Mouse (Mus musculus) mouse trophoblast stem cell (cell line): ENCODE measurements around the gene Tmem170.
"Not testable (repeated sequence)": the region's sequence is repeated elsewhere in the genome, so short reads cannot be mapped to it uniquely, and the experiment has no call there.

Experiments
- in situ Hi-C, 2 experiments: fragments of 300-500 bp; cut with MseI, MboI; formaldehyde crosslinking; loops; 2 replicates in 1 of 2; 3 replicates in 1 of 2; pipeline ENCODE4 v1.15.1; 2025

The Tmem170 gene

DNA sequence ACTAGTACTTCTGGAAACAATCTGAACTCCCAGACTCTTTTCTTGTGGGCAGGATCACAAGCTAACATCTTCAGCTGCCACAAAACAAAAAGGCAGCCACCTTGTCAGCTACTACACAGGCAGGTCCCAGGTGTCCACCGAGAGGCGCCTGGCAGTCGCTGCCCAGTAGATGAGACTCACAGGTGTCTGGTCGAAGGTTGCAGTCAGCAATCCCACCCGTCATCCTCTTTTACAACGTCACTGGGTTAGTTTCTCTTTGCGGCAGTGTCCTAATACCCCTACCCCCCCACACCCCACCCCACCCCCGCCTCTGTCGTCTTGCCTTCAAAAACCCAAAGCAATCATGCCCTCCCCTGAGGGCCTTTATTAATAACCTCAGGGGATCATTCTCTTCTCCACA is 792 bp downstream of the Tmem170 start:
- in situ Hi-C loops: no loop called here

DNA sequence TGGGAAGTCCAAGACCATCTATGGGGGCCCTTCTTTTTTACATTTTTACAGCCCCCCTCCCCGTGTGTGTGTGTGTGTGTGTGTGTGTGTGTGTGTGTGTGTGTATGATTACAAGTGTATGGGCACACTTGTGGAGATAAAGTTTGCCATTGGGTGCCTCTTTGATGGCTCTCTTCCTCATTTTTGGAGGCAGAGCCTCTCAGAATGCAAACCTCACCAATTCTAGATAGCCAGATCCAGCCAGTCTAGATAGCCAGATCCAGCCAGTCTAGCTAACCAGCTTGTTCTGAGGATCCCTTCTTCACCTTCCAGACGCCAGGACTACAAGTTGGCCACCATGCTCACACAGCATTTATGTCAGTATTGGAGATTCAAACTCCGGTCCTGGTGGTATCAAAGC is 5.3 kb downstream of the Tmem170 start:
- in situ Hi-C loops: no loop called here

DNA sequence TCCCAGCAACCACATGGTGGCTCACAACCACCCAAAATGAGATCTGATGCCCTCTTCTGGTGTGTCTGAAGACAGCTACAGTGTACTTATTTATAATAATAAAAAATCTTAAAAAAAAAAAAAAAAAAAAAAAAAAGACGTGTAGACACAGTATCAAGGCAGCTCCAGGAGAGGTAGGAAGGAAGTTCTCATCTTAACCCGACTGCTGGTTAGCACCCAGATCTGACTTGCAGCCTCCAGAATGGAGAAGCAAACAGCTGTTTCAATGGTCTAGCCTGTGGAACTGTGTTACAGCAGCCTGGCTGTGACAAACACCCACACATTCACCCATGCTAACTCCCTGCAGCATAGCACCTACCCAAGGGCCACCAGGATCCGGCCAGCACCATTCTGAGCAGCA is 6.2 kb downstream of the Tmem170 start:
- in situ Hi-C loops: no loop called here

DNA sequence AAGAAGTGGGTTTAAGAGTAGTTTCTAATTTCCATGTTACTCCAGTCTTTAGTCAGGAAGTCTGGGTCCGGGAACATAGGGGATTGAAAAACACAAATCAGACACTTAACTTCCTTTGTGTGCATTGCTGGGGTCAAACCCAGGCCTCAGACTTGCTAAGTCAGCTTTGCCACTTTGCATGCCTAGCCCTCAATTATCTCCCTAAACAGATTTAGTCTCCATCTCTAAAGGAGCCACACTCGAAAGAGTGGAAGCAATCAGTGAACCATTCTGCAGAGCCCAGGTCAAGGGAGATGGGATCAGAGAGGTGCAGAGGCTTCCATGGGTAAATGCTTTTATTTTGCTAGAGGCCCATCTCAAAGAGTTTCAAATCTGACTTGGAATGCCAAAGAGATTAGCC is 7.9 kb downstream of the Tmem170 start:
- in situ Hi-C loops: no loop called here

DNA sequence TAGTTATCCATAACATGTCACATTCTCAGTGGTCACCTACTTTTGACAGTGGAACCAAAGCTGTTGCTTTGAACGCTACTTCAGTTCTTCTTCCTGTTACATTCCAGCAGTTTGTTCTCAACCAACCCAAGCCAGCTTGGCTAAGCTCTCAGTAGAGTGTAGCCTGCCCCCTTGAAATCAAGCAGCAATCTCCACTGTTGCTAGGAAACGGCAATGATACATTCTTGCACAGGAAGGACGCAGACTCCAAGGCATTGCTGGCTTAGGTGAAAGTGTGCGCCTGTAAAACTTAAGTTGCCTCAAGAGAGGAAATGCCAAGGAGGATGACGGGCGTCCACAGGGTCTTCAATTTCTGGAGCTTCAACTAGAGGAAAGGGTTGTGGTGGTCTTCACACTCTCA is 10.7 kb downstream of the Tmem170 start:
- in situ Hi-C loops: no loop called here

DNA sequence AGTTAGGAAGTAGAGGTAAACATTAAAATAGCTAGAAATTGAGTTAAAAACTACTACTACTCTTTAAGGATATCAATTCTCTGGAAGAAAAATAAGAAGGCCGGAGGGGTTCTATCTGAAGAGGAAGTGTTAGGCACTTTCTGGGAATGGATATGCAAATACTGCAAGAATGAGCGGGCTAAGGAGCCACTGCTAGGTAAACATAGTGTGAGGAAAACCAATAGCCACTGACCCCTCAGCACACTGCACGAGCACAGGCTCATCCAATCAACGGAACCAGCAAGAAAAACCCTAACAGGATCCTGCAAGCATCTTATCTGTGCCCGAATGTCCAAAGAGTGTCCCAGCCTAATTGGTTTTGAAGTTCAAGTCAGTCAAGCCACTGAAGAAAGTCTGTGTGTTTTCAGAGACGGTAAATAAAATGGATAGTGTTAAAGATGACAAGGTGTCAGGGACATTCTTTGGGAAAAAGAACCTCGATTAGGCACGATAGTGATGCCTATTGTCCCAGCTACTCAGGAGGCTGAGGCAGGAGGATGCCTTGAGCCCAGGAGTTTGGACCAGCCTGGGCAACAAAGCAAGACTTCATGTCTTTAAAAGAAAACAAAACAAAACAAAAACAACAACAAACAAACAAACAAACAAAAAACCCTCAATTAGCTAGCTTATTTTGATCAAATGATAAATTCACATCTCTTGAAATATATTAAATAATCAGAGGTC is 11.3 kb downstream of the Tmem170 start:
- in situ Hi-C loops: no loop called here

DNA sequence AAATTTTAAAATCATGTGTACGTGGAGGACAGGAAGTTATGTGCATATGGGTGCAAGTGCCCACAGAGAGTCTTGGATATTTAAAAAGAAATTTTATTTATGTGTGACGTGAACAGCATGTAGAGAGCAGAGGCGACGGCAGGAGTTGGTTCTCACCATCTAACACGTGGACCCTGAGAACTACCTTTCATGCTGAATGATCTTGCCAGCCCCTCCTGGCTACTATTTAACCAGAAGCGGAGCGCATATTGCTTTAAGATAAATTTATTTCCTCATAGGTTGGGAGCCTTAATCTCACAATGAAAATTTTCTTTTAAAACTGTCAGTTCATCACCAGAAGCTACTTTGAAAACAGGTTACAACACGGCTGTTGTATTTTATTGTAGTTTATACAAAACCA is 11.9 kb downstream of the Tmem170 start:
- in situ Hi-C loops: no loop called here

DNA sequence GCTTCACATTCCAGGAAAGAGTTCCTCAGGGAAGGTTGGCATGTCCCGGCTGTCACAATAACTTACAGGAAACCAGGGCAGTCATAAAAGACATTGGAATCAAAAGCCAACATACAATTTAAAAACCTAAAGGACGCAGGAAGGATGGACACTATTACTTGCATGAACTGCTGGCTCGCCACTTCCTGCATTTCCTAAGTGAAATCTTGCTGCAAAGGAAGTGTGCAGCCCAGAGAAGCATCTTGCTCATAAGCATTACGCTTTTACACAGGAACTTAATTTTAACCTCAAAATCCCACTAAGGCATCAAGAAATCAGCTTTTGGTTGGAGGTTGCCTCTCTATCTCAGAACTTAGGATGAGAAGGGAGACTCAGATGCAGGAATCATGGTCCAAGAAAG is 13.3 kb downstream of the Tmem170 start:
- in situ Hi-C loops: no loop called here

DNA sequence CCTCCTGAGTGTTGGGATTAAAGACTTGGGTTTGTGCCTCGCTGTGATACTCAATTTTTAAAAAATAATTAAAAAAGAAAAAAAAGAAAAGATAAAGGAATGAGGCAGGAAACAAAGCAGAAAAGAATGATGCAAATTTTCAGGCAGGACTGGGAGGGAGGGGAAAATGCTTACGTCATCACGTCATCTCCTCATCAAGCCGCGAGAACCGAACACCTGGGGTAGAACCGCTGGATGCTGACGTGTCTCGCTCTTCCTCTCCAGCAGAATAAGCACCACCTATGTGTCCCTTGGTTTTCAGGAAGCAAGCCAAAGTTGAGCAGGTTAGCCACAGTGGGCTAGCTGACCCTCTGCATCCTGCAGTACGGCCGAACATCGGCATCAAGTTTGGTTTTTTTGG is 20.6 kb downstream of the Tmem170 start:
- in situ Hi-C loops: no loop called here

DNA sequence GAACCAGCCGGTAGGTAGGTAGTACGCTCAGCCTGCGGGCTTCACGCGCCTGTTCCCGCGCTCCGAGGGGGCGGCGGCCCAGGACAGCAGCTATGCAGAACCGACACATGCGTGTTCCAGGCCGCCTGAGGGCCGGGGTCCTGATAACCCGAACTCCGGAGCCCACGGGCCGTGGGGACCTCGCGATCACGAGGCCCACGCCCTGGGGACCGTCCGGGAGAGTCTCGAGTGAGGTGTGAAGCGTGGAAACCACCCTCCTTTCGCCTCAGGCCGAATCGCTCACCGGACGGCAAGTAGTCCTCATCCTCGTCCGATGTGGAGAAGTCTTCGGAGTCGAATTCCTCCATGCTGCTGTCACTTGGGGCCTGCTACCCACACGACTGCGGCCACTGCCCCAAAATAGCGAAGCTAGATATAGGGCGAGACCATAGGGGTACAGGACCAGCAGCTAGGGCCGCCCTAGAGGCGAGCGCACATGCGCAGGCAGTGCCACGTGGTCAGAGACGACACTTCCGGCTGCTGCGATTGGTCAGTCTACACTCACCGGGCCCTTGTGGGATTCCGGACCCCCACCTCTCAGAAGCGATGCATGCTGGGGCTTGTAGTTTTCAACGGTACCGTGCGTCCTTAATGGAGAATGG is 22.6 kb downstream of the Tmem170 start, which contains the start of gene Cfdp1:
Gene Cfdp1, minus strand, starts transcription at position 431 of the 641 bp plus-strand sequence.
- in situ Hi-C loops: no loop called here

DNA sequence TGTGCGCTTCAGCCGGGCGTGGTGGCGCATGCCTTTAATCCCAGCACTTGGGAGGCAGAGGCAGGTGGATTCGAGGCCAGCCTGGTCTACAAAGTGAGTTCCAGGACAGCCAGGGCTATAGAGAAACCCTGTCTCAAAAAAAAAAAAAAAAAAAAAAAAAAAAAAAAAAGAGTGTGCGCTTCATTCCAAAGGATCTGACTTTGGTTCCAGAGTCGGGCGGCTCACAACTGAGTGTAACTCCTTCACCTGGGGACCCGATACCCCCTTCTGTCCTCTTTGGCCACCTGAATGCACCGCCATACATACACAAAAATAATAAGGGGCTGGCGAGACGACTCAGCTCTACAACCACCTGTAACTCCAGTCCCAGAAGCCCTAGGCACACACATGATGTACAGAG is 23.3 kb downstream of the Tmem170 start:
- in situ Hi-C loops: not testable (repeated sequence)

DNA sequence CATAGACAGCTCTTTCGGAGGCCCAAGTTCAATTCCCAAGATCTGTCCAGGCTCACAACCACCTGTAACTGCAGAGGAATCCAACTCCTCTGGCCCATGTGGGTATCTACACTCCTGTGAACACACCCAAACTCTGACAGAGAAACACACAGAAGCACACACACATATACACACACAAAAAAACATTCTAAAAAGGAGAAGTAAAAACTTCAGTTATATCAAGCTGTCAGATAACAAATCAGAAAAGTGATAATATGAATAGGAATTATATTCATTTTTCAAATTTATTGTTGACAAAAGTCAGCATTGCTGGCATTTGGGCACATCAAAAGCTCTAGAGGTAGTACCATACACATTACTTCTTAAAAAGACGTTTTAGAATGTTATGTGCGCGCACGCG is 29.8 kb downstream of the Tmem170 start:
- in situ Hi-C loops: no loop called here

DNA sequence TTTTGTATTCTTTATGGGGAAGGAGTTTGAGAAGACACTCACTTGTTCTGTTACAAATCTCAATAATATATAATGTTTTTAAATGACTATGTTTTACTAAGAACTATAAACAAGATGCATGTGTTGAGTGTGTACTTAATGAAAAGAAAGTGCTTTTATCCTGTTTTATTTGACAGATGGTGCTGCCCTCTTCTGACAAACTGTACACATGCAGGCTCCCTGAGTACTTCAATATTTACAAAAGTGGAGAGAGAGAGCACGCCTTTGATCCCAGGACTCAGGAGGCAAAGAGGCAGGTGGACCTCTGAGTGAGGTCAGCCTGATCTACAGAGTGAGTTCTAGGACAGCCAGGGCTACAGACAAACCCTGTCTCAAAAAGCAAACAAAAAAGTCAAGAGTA is 41.0 kb downstream of the Tmem170 start:
- in situ Hi-C loops: no loop called here

DNA sequence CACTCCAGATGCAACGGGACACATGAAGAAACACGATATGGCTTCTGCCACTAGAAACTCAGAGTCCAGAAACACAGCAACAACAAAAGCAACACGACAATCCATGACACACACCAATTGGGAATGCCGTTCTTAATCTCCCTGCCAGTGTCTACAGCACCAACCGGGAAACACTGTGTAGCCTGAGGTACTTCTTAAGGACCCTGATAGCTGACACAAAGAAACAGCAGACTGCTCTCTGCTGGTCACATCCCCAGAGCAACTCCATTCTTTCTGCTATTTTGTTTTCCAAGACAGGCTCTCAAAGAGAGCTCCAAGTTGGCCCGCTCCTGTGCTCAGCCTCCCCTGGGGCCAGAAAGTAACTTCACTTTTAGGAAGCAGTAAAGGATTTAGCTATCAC is 42.5 kb downstream of the Tmem170 start:
- in situ Hi-C loops: no loop called here

DNA sequence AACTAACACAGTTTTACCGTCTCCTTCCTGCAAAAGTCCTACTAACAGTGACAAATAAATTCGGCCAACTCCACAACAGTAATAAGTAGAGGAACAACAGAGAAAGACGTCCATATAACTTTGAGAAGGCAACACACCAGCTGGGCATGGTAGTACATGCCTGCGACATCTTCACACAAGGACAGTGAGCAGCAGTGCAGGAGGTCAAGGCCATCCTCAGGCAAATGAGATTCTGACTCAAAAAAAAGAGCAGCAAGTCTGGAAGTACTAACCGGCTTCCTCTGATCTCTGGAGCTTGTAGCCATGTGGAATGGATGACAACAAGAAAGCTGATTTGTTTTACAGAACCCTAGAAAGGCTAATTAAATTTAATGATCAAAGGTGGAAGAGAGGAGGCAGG is 43.6 kb downstream of the Tmem170 start:
- in situ Hi-C loops: no loop called here

DNA sequence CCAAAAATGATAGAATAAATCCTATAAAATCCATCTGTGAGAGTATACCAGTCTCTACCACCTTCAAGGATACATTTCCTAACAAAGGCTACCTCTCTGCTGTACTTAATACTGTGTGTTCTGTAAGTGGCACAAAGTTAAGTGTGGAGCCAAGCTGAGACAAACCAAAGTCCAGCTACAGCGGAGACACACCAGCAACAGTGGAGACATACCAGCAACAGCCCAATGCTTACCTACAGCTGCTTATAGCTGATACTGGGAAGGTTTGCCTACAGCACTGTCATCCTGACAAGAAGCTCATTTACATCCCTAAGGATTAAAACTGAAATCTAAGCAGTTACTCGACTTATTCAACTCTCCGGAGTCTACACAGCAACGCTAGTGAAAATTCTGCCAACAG is 44.6 kb downstream of the Tmem170 start:
- in situ Hi-C loops: no loop called here

DNA sequence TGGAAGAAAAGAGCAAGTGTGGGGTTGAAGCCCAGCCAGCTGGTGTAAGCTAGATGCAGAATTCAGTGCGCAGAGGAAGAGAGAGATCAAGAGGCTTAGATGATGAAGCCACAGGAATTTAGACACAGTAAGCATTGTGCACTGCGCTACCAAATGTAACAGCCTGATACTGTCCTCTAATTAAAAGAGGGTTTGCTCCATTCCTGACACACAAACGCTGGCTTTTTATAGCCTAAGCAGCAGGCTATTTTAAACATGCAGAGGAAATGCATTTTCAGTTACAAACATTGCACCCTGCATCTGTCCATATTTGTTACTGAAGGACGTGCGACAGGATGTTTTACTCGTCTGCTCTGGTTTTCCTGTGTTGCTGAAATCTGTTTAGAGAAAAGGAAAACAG is 48.0 kb downstream of the Tmem170 start:
- in situ Hi-C loops: loop anchor here (10.0 kb wide), 2 partner anchors 144 to 154 kb away; no protein-coding TSS in a partner anchor

DNA sequence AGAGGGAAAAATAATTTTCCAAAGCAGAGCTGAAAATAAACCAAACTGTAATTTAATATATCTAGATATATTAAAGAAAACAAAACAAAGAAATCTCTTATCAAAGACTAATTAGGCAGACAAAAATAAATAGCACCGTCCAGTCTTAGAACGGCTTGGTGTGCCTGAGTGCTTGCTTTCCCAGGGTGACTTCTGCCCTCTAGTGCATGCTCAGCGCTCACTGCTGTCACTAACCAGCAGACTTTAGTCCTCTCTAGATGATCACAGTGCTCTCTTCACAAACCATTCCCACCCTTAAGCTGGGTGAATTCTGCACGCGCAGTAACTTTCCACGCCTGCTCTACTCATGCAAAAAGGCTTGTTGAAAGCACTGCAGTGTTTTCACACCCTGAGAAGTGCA is 51.3 kb downstream of the Tmem170 start:
- in situ Hi-C loops: loop anchor here (10.0 kb wide), 2 partner anchors 140 to 150 kb away; no protein-coding TSS in a partner anchor

DNA sequence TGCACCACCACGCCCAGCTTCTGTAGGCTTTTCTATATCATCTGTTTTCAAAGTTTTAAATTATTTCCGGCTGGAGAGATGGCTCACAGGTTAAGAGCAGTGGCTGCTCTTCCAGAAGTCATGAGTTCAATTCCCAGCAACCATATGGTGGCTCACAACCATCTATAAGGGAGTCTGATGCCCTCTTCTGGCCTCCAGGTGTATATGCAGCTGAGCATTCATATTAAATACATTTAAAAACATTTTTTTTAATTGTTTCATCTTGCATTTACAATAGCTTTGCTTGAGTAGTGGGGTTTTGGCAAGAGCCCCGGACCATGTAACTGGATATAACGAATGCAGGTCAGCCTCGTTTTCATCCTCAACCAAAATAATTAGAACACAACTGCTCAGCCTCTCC is 52.2 kb downstream of the Tmem170 start:
- in situ Hi-C loops: loop anchor here (10.0 kb wide), 2 partner anchors 140 to 150 kb away; no protein-coding TSS in a partner anchor

DNA sequence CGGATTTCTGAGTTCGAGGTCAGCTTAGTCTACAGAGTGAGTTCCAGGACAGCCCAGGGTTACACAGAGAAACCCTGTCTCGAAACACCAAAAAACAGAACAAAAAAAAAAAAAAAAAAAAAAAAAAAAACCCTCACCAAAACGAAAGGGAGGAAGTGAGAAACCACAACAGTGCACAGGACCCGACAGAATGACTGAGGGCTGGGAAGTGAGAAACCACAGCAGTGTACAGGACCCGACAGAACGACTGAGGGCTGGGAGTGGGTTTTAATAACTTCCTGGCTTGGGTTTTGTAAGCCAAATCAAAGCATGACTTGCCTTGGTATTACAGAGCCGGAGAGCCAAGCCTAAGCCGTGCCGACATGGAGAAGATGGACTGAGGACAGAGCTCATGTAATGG is 55.4 kb downstream of the Tmem170 start:
- in situ Hi-C loops: loop anchor here (10.0 kb wide), 2 partner anchors 136 to 146 kb away; no protein-coding TSS in a partner anchor

DNA sequence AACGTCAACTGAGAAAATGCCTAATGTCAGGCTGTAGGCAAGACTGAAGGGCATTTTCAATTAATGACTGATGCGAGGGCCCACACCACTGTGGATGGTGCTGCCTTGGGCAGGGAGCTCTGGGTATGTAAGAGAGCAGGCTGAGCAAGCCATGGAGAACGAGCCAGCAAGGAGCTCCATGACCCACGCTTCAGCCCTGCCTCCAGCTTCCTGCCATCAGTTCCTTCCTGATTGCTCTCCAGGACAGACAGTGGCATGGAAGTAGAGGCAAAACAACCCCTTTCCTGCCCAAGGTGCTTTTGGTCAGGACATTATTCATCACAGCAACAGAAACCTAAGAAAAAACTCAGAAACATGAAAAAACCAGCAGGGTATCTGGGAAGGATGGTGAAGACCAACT is 55.9 kb downstream of the Tmem170 start:
- in situ Hi-C loops: loop anchor here (10.0 kb wide), 2 partner anchors 136 to 146 kb away; no protein-coding TSS in a partner anchor

DNA sequence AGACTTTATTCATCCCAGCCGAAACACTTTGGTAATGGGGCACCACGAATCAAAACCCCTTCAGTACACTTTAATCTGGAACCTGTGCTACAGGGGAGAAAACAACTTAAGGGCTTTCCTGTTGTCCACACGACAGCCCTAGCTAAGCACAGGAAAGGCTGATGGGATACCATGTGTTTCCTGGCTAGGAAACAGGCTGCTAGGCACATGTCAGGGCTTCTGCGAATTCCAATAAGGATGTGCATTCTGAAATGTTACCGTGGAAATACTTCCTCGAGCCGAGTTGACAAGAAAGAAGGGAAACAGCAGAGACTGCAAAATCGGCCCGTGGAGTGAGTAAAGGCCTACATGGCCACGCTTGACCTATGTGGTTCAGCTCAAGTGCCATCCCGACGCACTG is 56.5 kb downstream of the Tmem170 start:
- in situ Hi-C loops: loop anchor here (10.0 kb wide), 2 partner anchors 135 to 145 kb away; no protein-coding TSS in a partner anchor

DNA sequence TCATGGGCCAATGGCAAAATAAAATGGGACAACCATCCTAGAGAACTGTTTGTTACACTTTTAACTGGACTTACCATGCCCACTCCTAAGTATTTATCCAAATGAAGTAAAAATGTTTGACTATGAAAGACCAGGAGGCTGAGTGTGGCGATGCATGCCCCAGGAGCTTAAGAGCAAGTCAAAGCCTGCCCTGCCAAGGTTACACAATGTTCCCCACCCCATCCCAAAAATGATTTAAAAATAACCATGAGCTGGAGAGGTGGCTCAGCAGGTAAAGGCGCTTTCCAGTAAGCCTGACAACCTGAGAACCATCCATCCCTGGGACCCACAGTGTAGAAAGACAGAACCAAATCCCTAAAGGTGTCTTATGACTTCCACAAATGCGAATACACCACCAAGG is 58.0 kb downstream of the Tmem170 start:
- in situ Hi-C loops: no loop called here
